Mouse (Mus musculus): ENCODE measurements at regions not wholly inside any gene's neighbourhood (a gene's known extent, or its start where the extent isn't known, plus 50 kb on each side); places are given as distances from the start of the nearest gene placed in this dataset.
"Not testable (repeated sequence)": the region's sequence is repeated elsewhere in the genome, so short reads cannot be mapped to it uniquely, and the experiment has no call there.

GRCm38 (mm10) chr2:114384566-114384965 is 183.3 kb upstream of the Zfp770 start:
- Histone ChIP-seq H3K4me2 (replicated peaks) (no peak overlapping the region), H3K9me3 (replicated peaks) (no peaks in the 10 kb centered on the region), H3K27me3 (no peaks in the 10 kb centered on the region), H3K9ac (no peak overlapping the region), H3K27ac (no peak overlapping the region), H3K4me3 (no peak overlapping the region), H3K36me3 (no peaks in the 10 kb centered on the region), H3K4me1 (no peaks in the 10 kb centered on the region)
- 30% methylated on average over 3 of the region's 3 CpGs for WGBS
- no peak for ATAC-seq (ENCODE audit: low FRiP score)

GRCm38 (mm10) chr2:114378844-114379533 is 177.7 kb upstream of the Zfp770 start:
- H3K4me1 ChIP-seq = no peaks in the 10 kb centered on the region
- H3K9ac ChIP-seq = no peak overlapping the region
- H3K4me3 ChIP-seq = no peak overlapping the region
- H3K27ac ChIP-seq = no peak overlapping the region
- no peaks in the 10 kb centered on the region for H3K27me3 ChIP-seq
- H3K36me3 ChIP-seq = no peaks in the 10 kb centered on the region
- no peak for ATAC-seq (ENCODE audit: low FRiP score)
- 88% methylated on average over 1 of the region's 1 CpGs for WGBS
- H3K9me3 ChIP-seq (replicated peaks) = no peaks in the 10 kb centered on the region
- H3K4me2 ChIP-seq (replicated peaks) = no peak overlapping the region

GRCm38 (mm10) chr2:114373476-114373875 is 172.2 kb upstream of the Zfp770 start:
- 79% methylated on average over 7 of the region's 7 CpGs for WGBS
- no peak for ATAC-seq (ENCODE audit: low FRiP score)

GRCm38 (mm10) chr2:114353876-114354275 is 152.6 kb upstream of the Zfp770 start:
- H3K27me3 ChIP-seq; H3K9me3 ChIP-seq (replicated peaks); H3K27ac ChIP-seq; H3K4me2 ChIP-seq (replicated peaks); ATAC-seq (ENCODE audit: low FRiP score); H3K9ac ChIP-seq; H3K4me1 ChIP-seq; H3K36me3 ChIP-seq; H3K4me3 ChIP-seq: not testable (repeated sequence)
- 85% methylated on average over 11 of the region's 11 CpGs for WGBS

More at GRCm38 (mm10) chr2:114373476-114373875, 172.2 kb upstream of the Zfp770 start:
- H3K36me3 ChIP-seq = no peaks in the 10 kb centered on the region
- H3K9ac ChIP-seq = no peak overlapping the region
- no peak overlapping the region for H3K27ac ChIP-seq
- no peaks in the 10 kb centered on the region for H3K9me3 ChIP-seq (replicated peaks)
- no peak overlapping the region for H3K4me3 ChIP-seq
- no peak overlapping the region for H3K4me2 ChIP-seq (replicated peaks)
- no peaks in the 10 kb centered on the region for H3K27me3 ChIP-seq
- no peaks in the 10 kb centered on the region for H3K4me1 ChIP-seq

GRCm38 (mm10) chr2:114340578-114341293 is 139.5 kb upstream of the Zfp770 start:
- H3K4me3 ChIP-seq = no peak overlapping the region
- no peaks in the 10 kb centered on the region for H3K27me3 ChIP-seq
- no peak for ATAC-seq (ENCODE audit: low FRiP score)
- H3K36me3 ChIP-seq = no peaks in the 10 kb centered on the region
- H3K4me2 ChIP-seq (replicated peaks) = no peak overlapping the region
- WGBS = 81% methylated on average over 9 of the region's 9 CpGs
- no peak overlapping the region for H3K9ac ChIP-seq
- no peaks in the 10 kb centered on the region for H3K4me1 ChIP-seq
- no peaks in the 10 kb centered on the region for H3K9me3 ChIP-seq (replicated peaks)
- H3K27ac ChIP-seq = no peak overlapping the region

GRCm38 (mm10) chr2:114301746-114302145 is 100.5 kb upstream of the Zfp770 start:
- H3K9me3 ChIP-seq (replicated peaks) = no peaks in the 10 kb centered on the region
- H3K9ac ChIP-seq = no peak overlapping the region
- no peak overlapping the region for H3K4me2 ChIP-seq (replicated peaks)
- WGBS = 83% methylated on average over 3 of the region's 3 CpGs
- H3K36me3 ChIP-seq = no peaks in the 10 kb centered on the region
- H3K4me1 ChIP-seq = no peaks in the 10 kb centered on the region
- H3K27ac ChIP-seq = no peak overlapping the region
- no peaks in the 10 kb centered on the region for H3K27me3 ChIP-seq
- no peak overlapping the region for H3K4me3 ChIP-seq
- no peak for ATAC-seq (ENCODE audit: low FRiP score)

- Histone ChIP-seq H3K9me3 (replicated peaks) (no peaks in the 10 kb centered on the region), H3K9ac (no peak overlapping the region), H3K4me2 (replicated peaks) (no peak overlapping the region), H3K4me1 (no peaks in the 10 kb centered on the region), H3K27ac (no peak overlapping the region), H3K36me3 (no peaks in the 10 kb centered on the region), H3K27me3 (no peaks in the 10 kb centered on the region), H3K4me3 (no peak overlapping the region)
- 66% methylated on average over 1 of the region's 1 CpGs for WGBS
- ATAC-seq (ENCODE audit: low FRiP score) = no peak
Observed at GRCm38 (mm10) chr2:114295110-114295509, 93.8 kb upstream of the Zfp770 start.

- no peak for ATAC-seq (ENCODE audit: low FRiP score)
Observed at GRCm38 (mm10) chr2:114291387-114291786, 90.1 kb upstream of the Zfp770 start.

GRCm38 (mm10) chr2:114275536-114275935 is 74.3 kb upstream of the Zfp770 start:
- H3K4me1 ChIP-seq = no peaks in the 10 kb centered on the region
- H3K4me2 ChIP-seq (replicated peaks) = no peak overlapping the region
- no peak overlapping the region for H3K9ac ChIP-seq
- H3K9me3 ChIP-seq (replicated peaks) = no peaks in the 10 kb centered on the region
- no peak overlapping the region for H3K4me3 ChIP-seq
- H3K27ac ChIP-seq = no peak overlapping the region
- H3K36me3 ChIP-seq = no peaks in the 10 kb centered on the region
- no peaks in the 10 kb centered on the region for H3K27me3 ChIP-seq
- no peak for ATAC-seq (ENCODE audit: low FRiP score)

More at GRCm38 (mm10) chr2:114291387-114291786, 90.1 kb upstream of the Zfp770 start:
- Histone ChIP-seq H3K4me2 (replicated peaks) (no peak overlapping the region), H3K9me3 (replicated peaks) (no peaks in the 10 kb centered on the region), H3K27ac (no peak overlapping the region), H3K36me3 (no peaks in the 10 kb centered on the region), H3K9ac (no peak overlapping the region), H3K4me3 (no peak overlapping the region), H3K27me3 (no peaks in the 10 kb centered on the region), H3K4me1 (no peaks in the 10 kb centered on the region)
- 83% methylated on average over 5 of the region's 5 CpGs for WGBS

GRCm38 (mm10) chr2:114260397-114261071 is 59.3 kb upstream of the Zfp770 start:
- H3K27me3 ChIP-seq = 0 out of 2 replicates have a peak, but pooled peaks cover 2% of the 10 kb centered on the region
- H3K4me3 ChIP-seq = no peak overlapping the region
- peak; percentile 68 for ATAC-seq (ENCODE audit: low FRiP score)
- H3K4me1 ChIP-seq = no peaks in the 10 kb centered on the region
- H3K9me3 ChIP-seq (replicated peaks) = no peaks in the 10 kb centered on the region
- 41% methylated on average over 8 of the region's 8 CpGs for WGBS
- no peaks in the 10 kb centered on the region for H3K36me3 ChIP-seq
- no peak overlapping the region for H3K4me2 ChIP-seq (replicated peaks)
- 0 out of 2 replicates have a peak overlapping the region, but pooled peaks have one; percentile 48 for H3K27ac ChIP-seq
- no peak overlapping the region for H3K9ac ChIP-seq

GRCm38 (mm10) chr2:114259539-114259938 is 58.3 kb upstream of the Zfp770 start:
- WGBS = 81% methylated on average over 4 of the region's 4 CpGs
- Histone ChIP-seq H3K27ac (no peak overlapping the region), H3K27me3 (0 out of 2 replicates have a peak, but pooled peaks cover 2% of the 10 kb centered on the region), H3K9ac (no peak overlapping the region), H3K4me3 (no peak overlapping the region), H3K4me1 (no peaks in the 10 kb centered on the region), H3K36me3 (no peaks in the 10 kb centered on the region), H3K4me2 (replicated peaks) (no peak overlapping the region), H3K9me3 (replicated peaks) (no peaks in the 10 kb centered on the region)
- no peak for ATAC-seq (ENCODE audit: low FRiP score)
